Mouse (Mus musculus): ENCODE results near the gene Dars. TPM values are rescaled to one million over a fixed set of nuclear protein-coding genes. Genes with fewer than 3 reads are reported as not detected.
"Not testable (repeated sequence)": the region's sequence is repeated elsewhere in the genome, so short reads cannot be mapped to it uniquely, and the experiment has no call there.

Dars gene
- total RNA-seq, 2 experiments from 2014 or later, result 159 to 306 TPM

GRCm38 (mm10) chr1:128358916-128359553, 58.1 kb downstream of the Dars start:
- ATAC-seq (replicated peaks; ENCODE audit: low FRiP score, low TSS enrichment, poor library complexity, severe bottlenecking), result peak; percentile 11

- peak; percentile 9; the same call in 1 of the 2 replicates for ATAC-seq (replicated peaks; ENCODE audit: low FRiP score, low TSS enrichment, poor library complexity, severe bottlenecking)
Observed at GRCm38 (mm10) chr1:128358276-128358675, 58.9 kb downstream of the Dars start.

GRCm38 (mm10) chr1:128357452-128357851, 59.7 kb downstream of the Dars start:
- peak; percentile 16; the same call in 1 of the 2 replicates for ATAC-seq (replicated peaks; ENCODE audit: low FRiP score, low TSS enrichment, poor library complexity, severe bottlenecking)

GRCm38 (mm10) chr1:128353092-128353491, 64.1 kb downstream of the Dars start:
- peak; percentile 53 for ATAC-seq (replicated peaks; ENCODE audit: low FRiP score, low TSS enrichment, poor library complexity, severe bottlenecking)

- no peak for ATAC-seq (replicated peaks; ENCODE audit: low FRiP score, low TSS enrichment, poor library complexity, severe bottlenecking)
Observed at GRCm38 (mm10) chr1:128344232-128344631, 72.9 kb downstream of the Dars start.

- ATAC-seq (replicated peaks; ENCODE audit: low FRiP score, low TSS enrichment, poor library complexity, severe bottlenecking), result no peak; the same call in 1 of the 2 replicates
Observed at GRCm38 (mm10) chr1:128337708-128338320, 79.4 kb downstream of the Dars start.

- ATAC-seq (replicated peaks; ENCODE audit: low FRiP score, low TSS enrichment, poor library complexity, severe bottlenecking), result peak; percentile 22; the same call in 1 of the 2 replicates
Observed at GRCm38 (mm10) chr1:128330313-128330712, 86.9 kb downstream of the Dars start.

- no peak for ATAC-seq (replicated peaks; ENCODE audit: low FRiP score, low TSS enrichment, poor library complexity, severe bottlenecking)
Observed at GRCm38 (mm10) chr1:128328218-128328617, 89.0 kb downstream of the Dars start, which contains the start of gene Lct. Gene Lct (minus strand): TSS chr1:128328318.

GRCm38 (mm10) chr1:128327165-128327564, 90.0 kb downstream of the Dars start:
- peak; percentile 51 for ATAC-seq (replicated peaks; ENCODE audit: low FRiP score, low TSS enrichment, poor library complexity, severe bottlenecking)

GRCm38 (mm10) chr1:128324776-128325175, 92.4 kb downstream of the Dars start:
- ATAC-seq (replicated peaks; ENCODE audit: low FRiP score, low TSS enrichment, poor library complexity, severe bottlenecking), result no peak

GRCm38 (mm10) chr1:128323026-128323643, 94.0 kb downstream of the Dars start:
- ATAC-seq (replicated peaks; ENCODE audit: low FRiP score, low TSS enrichment, poor library complexity, severe bottlenecking), result peak; percentile 22; the same call in 1 of the 2 replicates

- ATAC-seq (replicated peaks; ENCODE audit: low FRiP score, low TSS enrichment, poor library complexity, severe bottlenecking), result not testable (repeated sequence)
Observed at GRCm38 (mm10) chr1:128319266-128319665, 97.9 kb downstream of the Dars start.

- ATAC-seq (replicated peaks; ENCODE audit: low FRiP score, low TSS enrichment, poor library complexity, severe bottlenecking), result peak; percentile 55; the same call in 1 of the 2 replicates
Observed at GRCm38 (mm10) chr1:128314665-128315064, 102.5 kb downstream of the Dars start.

Other genes starting within 250 kb of the Dars start
- gene Ubxn4, start 173.4 kb downstream of the Dars start, total RNA-seq (2014; fragmentation: Nextera tagmentation), result 57.0 and 80.6 TPM in 2 replicates
- 128 and 139 TPM in 2 replicates for gene Ubxn4, start 173.4 kb downstream of the Dars start, total RNA-seq (2017)
- 0.07 and 0.59 TPM in 2 replicates for gene Lct, start 89.0 kb downstream of the Dars start, total RNA-seq (2014; fragmentation: Nextera tagmentation)
- gene Lct, start 89.0 kb downstream of the Dars start, total RNA-seq (2017), result 0.30 TPM in 1 of 2 replicates, not detected in the other
- gene Mcm6, start 57.7 kb downstream of the Dars start, total RNA-seq (2014; fragmentation: Nextera tagmentation), result 286 and 335 TPM in 2 replicates
- 447 and 543 TPM in 2 replicates for gene Mcm6, start 57.7 kb downstream of the Dars start, total RNA-seq (2017)
- gene Cxcr4, start 174.9 kb upstream of the Dars start, total RNA-seq (2014; fragmentation: Nextera tagmentation), result 29.9 and 35.0 TPM in 2 replicates
- gene Cxcr4, start 174.9 kb upstream of the Dars start, total RNA-seq (2017), result 22.7 and 29.0 TPM in 2 replicates